In the genomic region with DNA sequence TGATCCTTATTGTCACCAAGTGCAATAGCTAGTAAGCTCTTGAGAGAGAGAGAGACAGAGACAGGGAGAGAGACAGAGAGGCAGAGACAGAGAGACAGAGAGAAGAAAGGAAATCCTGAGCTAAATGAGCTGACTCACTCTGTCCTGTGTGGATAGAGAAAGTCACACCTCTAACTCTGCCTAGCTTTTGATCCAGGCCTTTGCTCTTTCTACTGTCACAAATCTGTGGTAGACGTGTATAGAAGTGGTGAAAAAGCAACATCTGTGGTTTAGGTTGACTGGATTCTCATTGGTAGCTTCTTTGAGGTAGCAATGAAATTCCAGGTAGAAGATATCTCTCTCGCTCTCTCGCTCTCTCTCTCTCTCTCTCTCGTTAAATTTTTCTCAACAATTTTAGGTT, we compare ENCODE assay signal across 25 mouse cellular contexts.
DNase-seq lines count a peak whose midpoint lies in the region; ATAC-seq lines count a peak whose summit lies in the region.
"Had no signal": no experiment of that assay in that cellular context is flagged by ENCODE, and none has a peak within 500 bp of the region (broad histone marks: within the 10 kb centered on the region; RNA-seq: fewer than 3 reads in every experiment).

No protein-coding gene starts in this region.

- 0 out of 2 replicates have a peak overlapping the region, but pooled peaks have one; percentile 52 for H3K27ac ChIP-seq in kidney, embryonic 15.5 days
- H3K27ac ChIP-seq: forebrain, embryonic 13.5 days; hindbrain, embryonic 14.5 days; limb, embryonic 12.5 days; liver, embryonic 12.5 days; neural tube, embryonic 12.5 days; stomach, embryonic 15.5 days had no signal

- H3K27me3 ChIP-seq in kidney, embryonic 15.5 days = no peaks in the 10 kb centered on the region
- H3K27me3 ChIP-seq: forebrain, embryonic 13.5 days; heart, embryonic 12.5 days; limb, embryonic 12.5 days; liver, embryonic 12.5 days; neural tube, embryonic 12.5 days; stomach, embryonic 15.5 days had no signal

- ATAC-seq in kidney, embryonic 15.5 days (replicated peaks; ENCODE audit: low FRiP score) = no peak
- peak; percentile 22 for ATAC-seq in inflammation-experienced regulatory T-cells, adult 6 months
- ATAC-seq: forebrain, embryonic 13.5 days; liver, embryonic 12.5 days; liver, postnatal 0 days had no signal

- WGBS in kidney, embryonic 15.5 days = 88% methylated on average over 4 of the region's 4 CpGs

- no peak overlapping the region for H3K4me2 ChIP-seq in kidney, embryonic 15.5 days
- H3K4me2 ChIP-seq: forebrain, embryonic 13.5 days; heart, embryonic 12.5 days; hindbrain, embryonic 14.5 days; limb, embryonic 12.5 days; liver, embryonic 12.5 days; neural tube, embryonic 12.5 days; stomach, embryonic 15.5 days had no signal

- H3K9ac ChIP-seq in kidney, embryonic 15.5 days = no peak overlapping the region
- H3K9ac ChIP-seq: forebrain, embryonic 13.5 days; heart, embryonic 12.5 days; hindbrain, embryonic 14.5 days; limb, embryonic 12.5 days; liver, embryonic 12.5 days; liver, postnatal 0 days; neural tube, embryonic 12.5 days; stomach, embryonic 15.5 days had no signal

- no peak for DNase-seq in kidney, postnatal 4 days
- peak; percentile 71 for DNase-seq in CD4-positive helper T cell, adult 2 months (ENCODE audit: low read depth, low spot score)
- DNase-seq in naive thymus-derived CD4-positive, alpha-beta T cell, adult 2 months (ENCODE audit: low read depth) = peak; percentile 54
- no peak for DNase-seq in spleen, postnatal 10 days (ENCODE audit: low spot score in 2 of 2)
- no peak for DNase-seq in frontal cortex, adult 2 months (ENCODE audit: extremely low spot score in 1 of 2, low spot score in 1 of 2)
- DNase-seq: adrenal gland, adult 8-10 months; cerebellum, adult 11 months; cerebellum, adult 9-10 months; cerebellum, postnatal 36 days; liver, postnatal 0 days; lung, postnatal 4 days; midbrain, embryonic 14.5 days; right cerebral cortex, postnatal 4 days; thymus, postnatal 36 days had no signal

- 0 out of 2 replicates have a peak, but pooled peaks cover 2% of the 10 kb centered on the region for H3K36me3 ChIP-seq in kidney, embryonic 15.5 days
- H3K36me3 ChIP-seq: heart, embryonic 12.5 days; limb, embryonic 12.5 days; liver, embryonic 12.5 days; neural tube, embryonic 12.5 days; stomach, embryonic 15.5 days had no signal

- no peak overlapping the region for H3K4me3 ChIP-seq in kidney, embryonic 15.5 days (replicated peaks)
- H3K4me3 ChIP-seq: forebrain, embryonic 13.5 days; heart, adult 2 months; heart, embryonic 12.5 days; limb, embryonic 12.5 days; liver, embryonic 12.5 days; megakaryocyte, embryonic 14.5 days; neural tube, embryonic 12.5 days; stomach, embryonic 15.5 days had no signal

- H3K9me3 ChIP-seq in kidney, embryonic 15.5 days (replicated peaks) = no peaks in the 10 kb centered on the region
- H3K9me3 ChIP-seq: forebrain, embryonic 13.5 days; heart, embryonic 12.5 days; limb, embryonic 12.5 days; liver, embryonic 12.5 days; megakaryocyte, embryonic 14.5 days; neural tube, embryonic 12.5 days; stomach, embryonic 15.5 days had no signal

- H3K4me1 ChIP-seq in kidney, embryonic 15.5 days = peaks cover 60% of the 10 kb centered on the region

Comparison
In these comparisons a context has a peak if more than half of its experiments do, and no peak if none do; other contexts are left out.
1. DNase-seq: peak in CD4-positive helper T cell, adult 2 months (single experiment) and naive thymus-derived CD4-positive, alpha-beta T cell, adult 2 months (single experiment); none in kidney, postnatal 4 days (0 of 2), spleen, postnatal 10 days (0 of 2) and frontal cortex, adult 2 months (0 of 2).